Mouse (Mus musculus): ENCODE measurements at regions not wholly inside any gene's neighbourhood (a gene's known extent, or its start where the extent isn't known, plus 50 kb on each side); places are given as distances from the start of the nearest gene placed in this dataset.

DNA sequence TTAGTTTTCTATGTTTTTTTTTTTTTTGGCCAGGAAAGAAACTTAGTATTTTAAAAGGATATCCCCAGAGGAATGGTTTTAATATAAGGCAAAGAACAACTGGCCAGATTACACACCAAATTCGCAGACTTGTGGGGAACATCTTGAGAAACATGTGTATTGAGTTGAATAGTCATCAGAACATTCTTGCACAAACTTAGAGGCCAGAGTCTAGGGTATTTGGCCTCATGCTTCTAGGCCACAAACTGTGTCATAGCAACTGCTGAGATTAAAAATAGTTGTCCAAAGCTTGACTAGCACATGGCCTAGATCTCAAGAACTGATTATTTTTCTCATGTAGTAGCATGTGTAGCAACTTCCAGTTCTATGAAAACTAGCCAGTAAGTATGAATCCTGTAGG is 1642.5 kb downstream of the Car8 start:
- TF ChIP-seq POLR2A (IDR thresholded peaks at IDR 0.05; ENCODE audit: low read depth, low read length) (no peak), CTCF (IDR thresholded peaks at IDR 0.05; ENCODE audit: borderline replicate concordance, insufficient read depth, low read length) (no peak)

Data from embryonic fibroblast, embryonic 13.5 days (primary cell).